Mouse (Mus musculus) spleen, postnatal 36 days (tissue): ENCODE results near the gene Ern1.
"Not testable (repeated sequence)": the region's sequence is repeated elsewhere in the genome, so short reads cannot be mapped to it uniquely, and the experiment has no call there.

Experiments
- DNase-seq, 2 experiments: peaks; one replicate each; pipeline ENCODE4 v3.0.0; 2022; ENCODE audit warnings: low spot score in 2 of 2, mixed read lengths in 1 of 2

The Ern1 gene

GRCm38 (mm10) chr11:106502631-106503424 lies 15.2 kb upstream of the Ern1 start:
- no peak for DNase-seq

- no peak for DNase-seq
Measured at GRCm38 (mm10) chr11:106502159-106502505, 14.5 kb upstream of the Ern1 start.

- DNase-seq: peak; percentile 14 to 45
Measured at GRCm38 (mm10) chr11:106501308-106502158, 13.9 kb upstream of the Ern1 start.

- peak; percentile 94 to 97 for DNase-seq
Measured at GRCm38 (mm10) chr11:106500393-106501307, 13.0 kb upstream of the Ern1 start.

- DNase-seq: peak in 1 of 2 experiments; percentile 18
Measured at GRCm38 (mm10) chr11:106498739-106499379, 11.2 kb upstream of the Ern1 start.

- DNase-seq: no peak
Measured at GRCm38 (mm10) chr11:106497926-106498325, 10.3 kb upstream of the Ern1 start.

GRCm38 (mm10) chr11:106497009-106497408 lies 9.4 kb upstream of the Ern1 start:
- DNase-seq: not testable (repeated sequence)

GRCm38 (mm10) chr11:106492984-106493669 lies 5.5 kb upstream of the Ern1 start:
- DNase-seq: no peak

GRCm38 (mm10) chr11:106491393-106491792 lies 3.7 kb upstream of the Ern1 start:
- peak; percentile 60 to 70 for DNase-seq

GRCm38 (mm10) chr11:106490600-106490999 lies 2.9 kb upstream of the Ern1 start:
- not testable (repeated sequence) for DNase-seq

- DNase-seq: no peak
Measured at GRCm38 (mm10) chr11:106490057-106490456, 2.4 kb upstream of the Ern1 start.

GRCm38 (mm10) chr11:106489036-106489693 lies 1.5 kb upstream of the Ern1 start:
- no peak for DNase-seq

GRCm38 (mm10) chr11:106488126-106488561 lies 492 bp upstream of the Ern1 start:
- no peak for DNase-seq

- peak in 1 of 2 experiments; percentile 26 for DNase-seq
Measured at GRCm38 (mm10) chr11:106486866-106487732, 553 bp downstream of the Ern1 start.

GRCm38 (mm10) chr11:106486042-106486865 lies 1.4 kb downstream of the Ern1 start:
- DNase-seq: no peak

- no peak for DNase-seq
Measured at GRCm38 (mm10) chr11:106485611-106486010, 2.0 kb downstream of the Ern1 start.

GRCm38 (mm10) chr11:106484875-106485274 lies 2.8 kb downstream of the Ern1 start:
- no peak for DNase-seq

- no peak for DNase-seq
Measured at GRCm38 (mm10) chr11:106482867-106483266, 4.8 kb downstream of the Ern1 start.
